In the genomic region with DNA sequence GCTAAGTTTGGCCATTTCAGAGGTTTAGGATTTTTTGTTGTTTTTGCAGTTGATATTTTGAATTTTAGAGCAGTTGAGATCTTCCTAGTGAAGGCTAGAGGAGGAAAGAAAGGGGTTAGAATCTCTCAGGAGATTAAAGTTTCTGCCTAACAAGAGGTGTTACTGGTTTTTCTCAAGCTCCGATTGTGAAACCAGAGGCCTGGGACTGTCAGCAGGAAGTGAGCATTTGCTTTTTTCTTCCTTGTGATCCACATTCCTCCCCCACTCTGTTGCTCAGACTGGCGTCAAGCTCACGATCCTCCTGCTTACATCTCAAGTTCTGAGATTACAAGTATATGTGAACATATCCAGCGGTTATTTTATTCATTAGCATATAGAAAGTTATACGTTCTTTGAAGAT, we compare ENCODE assay signal across 9 mouse cellular contexts. TPM values are rescaled to one million over a fixed set of nuclear protein-coding genes. Genes with fewer than 3 reads are reported as not detected.
DNase-seq lines count a peak whose midpoint lies in the region; ATAC-seq and TF ChIP-seq lines count a peak whose summit lies in the region.
"Had no signal": no experiment of that assay in that cellular context is flagged by ENCODE, and none has a peak within 500 bp of the region (broad histone marks: within the 10 kb centered on the region; RNA-seq: fewer than 3 reads in every experiment).

No protein-coding gene starts in this region.

- no peaks in the 10 kb centered on the region for H3K36me3 ChIP-seq in heart, postnatal 0 days (replicated peaks; ENCODE audit: control insufficient read depth, insufficient read depth, low read length)
- H3K36me3 ChIP-seq in midbrain, embryonic 11.5 days (ENCODE audit: control insufficient read depth, insufficient read depth, low read length), result no peaks in the 10 kb centered on the region

- ATAC-seq in heart, postnatal 0 days (ENCODE audit: insufficient read depth, low read depth), result no peak
- ATAC-seq in midbrain, embryonic 11.5 days (ENCODE audit: low FRiP score), result no peak

- intact Hi-C loops in left cerebral cortex, postnatal 10 days (cut with DNase I), result loop anchor here (5.0 kb wide), 1 partner anchor 134 kb away; no protein-coding TSS in a partner anchor

- WGBS in heart, postnatal 0 days, result 17% methylated on average over 5 of the region's 5 CpGs
- 53% methylated on average over 5 of the region's 5 CpGs for whole genome bisulfite sequencing in midbrain, embryonic 11.5 days

- no peak overlapping the region for H3K4me2 ChIP-seq in heart, postnatal 0 days (ENCODE audit: low read depth, low read length)
- H3K4me2 ChIP-seq in midbrain, embryonic 11.5 days, result no peak overlapping the region

- no peak overlapping the region for H3K4me3 ChIP-seq in heart, postnatal 0 days (ENCODE audit: low read depth, low read length)
- H3K4me3 ChIP-seq in midbrain, embryonic 11.5 days (ENCODE audit: low read depth, low read length), result no peak overlapping the region
- H3K4me3 ChIP-seq: megakaryocyte, embryonic 14.5 days had no signal

- peak; percentile 81 for DNase-seq in 416B (ENCODE audit: low read depth)
- DNase-seq in CD4-positive helper T cell, adult 2 months (ENCODE audit: low read depth, low spot score), result peak; percentile 53
- peak; percentile 38 for DNase-seq in heart, postnatal 0 days (ENCODE audit: low spot score)
- peak; percentile 32 for DNase-seq in lung, postnatal 14 days
- no peak for DNase-seq in frontal cortex, postnatal 14 days (ENCODE audit: low spot score in 2 of 2)
- DNase-seq in left cerebral cortex, postnatal 10 days (ENCODE audit: extremely low spot score in 1 of 2, low spot score in 2 of 2), result no peak
- DNase-seq in midbrain, embryonic 11.5 days (ENCODE audit: low spot score, missing footprints), result no peak
- DNase-seq: adrenal gland, postnatal 10 days had no signal

- no peak for TF ChIP-seq EP300 in heart, postnatal 0 days (IDR thresholded peaks at IDR 0.05; ENCODE audit: low read depth)

- H3K9ac ChIP-seq in heart, postnatal 0 days (replicated peaks; ENCODE audit: low read depth, low read length), result no peak overlapping the region
- H3K9ac ChIP-seq in midbrain, embryonic 11.5 days (ENCODE audit: low read length), result no peak overlapping the region

- no peaks in the 10 kb centered on the region for H3K4me1 ChIP-seq in heart, postnatal 0 days (ENCODE audit: control insufficient read depth, insufficient read depth)
- no peaks in the 10 kb centered on the region for H3K4me1 ChIP-seq in midbrain, embryonic 11.5 days (ENCODE audit: control insufficient read depth, insufficient read depth, low read length)

- TF ChIP-seq CTCF in heart, postnatal 0 days (IDR thresholded peaks at IDR 0.05; ENCODE audit: low read depth), result no peak

- H3K27ac ChIP-seq in heart, postnatal 0 days (ENCODE audit: low read depth), result peak overlapping the region; percentile 39; the same call in 1 of the 2 replicates
- H3K27ac ChIP-seq in midbrain, embryonic 11.5 days (ENCODE audit: low read depth, low read length), result no peak overlapping the region

- H3K9me3 ChIP-seq in heart, postnatal 0 days (replicated peaks; ENCODE audit: control insufficient read depth, low read length), result no peaks in the 10 kb centered on the region
- no peaks in the 10 kb centered on the region for H3K9me3 ChIP-seq in midbrain, embryonic 11.5 days (ENCODE audit: control insufficient read depth, low read length)
- H3K9me3 ChIP-seq: megakaryocyte, embryonic 14.5 days had no signal

- H3K27me3 ChIP-seq in heart, postnatal 0 days (ENCODE audit: control insufficient read depth, insufficient read depth, low read length), result no peaks in the 10 kb centered on the region
- no peaks in the 10 kb centered on the region for H3K27me3 ChIP-seq in midbrain, embryonic 11.5 days (ENCODE audit: control insufficient read depth, insufficient read depth, low read length)
- H3K27me3 ChIP-seq: megakaryocyte, embryonic 14.5 days had no signal

RNA-seq across cellular contexts. Expression of a gene that starts 5.0 kb away (rescaled TPM):
- 0.31 TPM in 1 of 2 replicates, not detected in the other for total RNA-seq in heart, postnatal 0 days (2014; rRNA removed; ENCODE audit: low replicate concordance)
- 0.70 and 0.89 TPM in 2 replicates for polyA plus RNA-seq in heart, postnatal 0 days (2015; fragmentation: Nextera tagmentation; extraction: Ambion mirVana)
- total RNA-seq in left cerebral cortex, postnatal 10 days (2021), result 1 to 10 TPM; 6.0 to 7.4 TPM
- polyA plus RNA-seq in midbrain, embryonic 11.5 days (2014; fragmentation: Nextera tagmentation; extraction: Ambion mirVana), result 0.15 and 0.25 TPM in 2 replicates

RNA-seq across cellular contexts. Expression of a gene that starts 24.6 kb away (rescaled TPM):
- 5.0 TPM in 1 of 2 replicates, not detected in the other for total RNA-seq in heart, postnatal 0 days (2014; rRNA removed; ENCODE audit: low replicate concordance)
- polyA plus RNA-seq in heart, postnatal 0 days (2015; fragmentation: Nextera tagmentation; extraction: Ambion mirVana), result 0.71 and 0.89 TPM in 2 replicates
- under 1 TPM; 0.06 to 0.24 TPM for total RNA-seq in left cerebral cortex, postnatal 10 days (2021)
- 0.33 and 0.37 TPM in 2 replicates for polyA plus RNA-seq in midbrain, embryonic 11.5 days (2014; fragmentation: Nextera tagmentation; extraction: Ambion mirVana)

Comparison
In these comparisons a context has a peak if more than half of its experiments do, and no peak if none do; other contexts are left out.
1. DNase-seq: peak in 416B (single experiment), CD4-positive helper T cell, adult 2 months (single experiment), heart, postnatal 0 days (single experiment) and lung, postnatal 14 days (single experiment); none in frontal cortex, postnatal 14 days (0 of 2), left cerebral cortex, postnatal 10 days (0 of 2) and midbrain, embryonic 11.5 days (single experiment).